Mouse (Mus musculus) ovary, postnatal 14 days (tissue): Measurements from ENCODE around the gene Spryd4.
"Not testable (repeated sequence)": the region's sequence is repeated elsewhere in the genome, so short reads cannot be mapped to it uniquely, and the experiment has no call there.

Source experiments
- DNase-seq: peaks from one replicate; pipeline ENCODE4 v3.0.0; 2022; ENCODE audit warnings: low spot score

The Spryd4 gene

DNA sequence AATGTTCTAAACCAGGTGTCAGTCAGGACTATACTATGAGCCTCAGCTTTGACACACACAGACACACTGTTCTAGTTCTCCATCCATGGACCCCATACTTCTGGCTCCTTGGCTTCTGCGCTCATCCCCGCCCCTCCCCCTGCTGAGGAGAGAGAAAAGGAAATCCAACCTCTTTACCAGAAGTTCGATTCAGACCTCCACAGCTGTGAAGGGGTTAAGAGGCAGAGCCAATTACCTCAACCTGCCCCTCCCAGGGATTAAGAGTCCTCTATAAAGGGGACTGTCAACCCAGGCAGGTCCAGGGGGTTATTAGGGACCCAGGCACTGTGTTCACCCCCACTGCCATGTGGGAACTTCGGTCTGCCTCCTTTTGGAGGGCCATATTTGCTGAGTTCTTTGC, 13.9 kb upstream of the Spryd4 start, which contains the start of gene Mip:
Gene Mip (plus strand): TSS at position 301 of the 400 bp plus-strand sequence.
- no peak for DNase-seq

DNA sequence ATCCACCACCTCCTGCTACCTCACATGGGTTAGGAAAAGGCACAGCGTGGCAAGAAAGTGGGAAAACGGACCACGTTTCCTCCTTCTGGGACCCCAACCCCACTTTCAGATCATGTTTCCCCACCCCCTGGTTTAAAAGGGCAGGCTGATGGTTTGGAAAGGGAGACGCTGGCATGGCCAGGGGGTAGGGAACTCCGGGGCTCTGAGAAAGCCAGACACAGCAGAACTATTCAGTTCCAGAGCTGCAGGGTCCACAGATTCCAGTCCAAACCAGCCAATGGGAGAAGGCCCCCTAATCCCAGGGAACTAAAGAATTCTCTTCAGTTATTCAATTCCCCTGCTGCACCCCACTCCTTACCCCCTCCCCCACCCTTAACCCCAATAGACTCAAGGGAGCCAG, 13.5 kb upstream of the Spryd4 start:
- no peak for DNase-seq

DNA sequence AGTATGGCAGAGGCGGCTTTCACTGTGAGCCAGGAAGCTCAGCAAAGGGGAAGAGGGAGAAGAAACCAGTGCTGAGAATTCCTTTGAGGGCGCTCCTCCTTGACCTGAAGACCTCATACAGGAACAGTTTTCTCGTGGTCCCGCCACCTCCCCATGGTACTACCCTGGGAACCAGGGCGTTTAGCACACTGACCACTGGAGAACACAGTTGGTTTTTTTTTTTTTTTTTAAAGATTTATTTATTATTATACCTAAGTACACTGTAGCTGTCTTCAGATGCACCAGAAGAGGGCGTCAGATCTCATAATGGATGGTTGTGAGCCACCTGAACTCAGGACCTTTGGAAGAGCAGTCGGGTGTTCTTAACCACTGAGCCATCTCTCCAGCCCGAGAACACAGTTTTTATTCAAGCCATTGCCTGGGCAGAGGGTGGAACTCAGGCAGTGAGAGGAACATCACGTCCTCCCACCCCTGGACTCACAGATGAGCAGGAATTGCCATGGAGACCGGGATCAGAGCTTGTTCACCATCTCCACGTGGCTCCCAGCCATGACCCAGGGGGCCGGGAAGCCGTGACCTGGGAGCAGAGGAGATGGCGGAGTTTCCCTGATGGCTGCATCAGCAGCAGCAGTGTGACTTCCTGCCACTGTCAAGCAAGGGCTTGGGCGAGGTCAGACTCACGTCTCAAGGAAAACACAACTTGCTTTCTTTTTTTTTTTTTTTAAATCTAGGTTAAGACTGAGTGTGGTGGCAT, 10.1 kb upstream of the Spryd4 start:
- DNase-seq = no peak

GRCm38 (mm10) chr10:128218387-128219117, 6.9 kb upstream of the Spryd4 start:
- DNase-seq = no peak

DNA sequence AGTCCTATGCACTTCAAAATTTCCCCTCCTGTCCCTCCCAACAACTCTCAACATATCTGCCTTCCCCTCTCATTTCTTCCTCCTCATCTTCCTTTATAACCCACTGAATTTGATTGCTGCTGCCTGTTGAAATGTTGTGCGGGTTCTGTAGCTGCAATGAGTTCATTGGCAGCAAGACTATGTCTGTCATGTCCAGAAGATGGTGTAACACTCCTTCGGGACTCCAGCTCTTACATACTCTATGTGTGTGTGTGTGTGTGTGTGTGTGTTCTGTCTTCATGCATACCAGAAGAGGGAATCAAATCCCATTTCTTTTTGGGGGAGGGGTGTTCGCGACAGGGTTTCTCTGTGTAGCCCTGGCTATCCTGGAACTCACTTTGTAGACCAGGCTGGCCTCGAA, 3.4 kb upstream of the Spryd4 start:
- no peak for DNase-seq

DNA sequence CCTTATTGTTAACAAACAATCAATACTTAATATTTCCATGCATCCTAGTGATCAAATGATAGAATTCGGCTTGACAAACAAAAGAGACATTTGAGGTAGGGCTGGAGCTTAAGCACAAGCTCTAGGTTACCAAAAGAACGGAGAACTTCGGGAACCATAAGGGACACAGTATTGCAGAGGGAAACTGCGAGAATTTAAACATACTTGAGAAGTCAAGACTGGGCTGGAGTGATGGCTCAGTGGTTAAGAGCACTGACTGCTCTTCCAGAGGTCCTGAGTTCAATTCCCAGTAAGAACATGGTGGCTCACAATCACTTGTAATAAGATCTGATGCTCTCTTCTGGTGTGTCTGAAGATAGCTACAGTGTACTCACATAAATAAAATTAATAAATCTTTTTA, 2.5 kb upstream of the Spryd4 start:
- not testable (repeated sequence) for DNase-seq

DNA sequence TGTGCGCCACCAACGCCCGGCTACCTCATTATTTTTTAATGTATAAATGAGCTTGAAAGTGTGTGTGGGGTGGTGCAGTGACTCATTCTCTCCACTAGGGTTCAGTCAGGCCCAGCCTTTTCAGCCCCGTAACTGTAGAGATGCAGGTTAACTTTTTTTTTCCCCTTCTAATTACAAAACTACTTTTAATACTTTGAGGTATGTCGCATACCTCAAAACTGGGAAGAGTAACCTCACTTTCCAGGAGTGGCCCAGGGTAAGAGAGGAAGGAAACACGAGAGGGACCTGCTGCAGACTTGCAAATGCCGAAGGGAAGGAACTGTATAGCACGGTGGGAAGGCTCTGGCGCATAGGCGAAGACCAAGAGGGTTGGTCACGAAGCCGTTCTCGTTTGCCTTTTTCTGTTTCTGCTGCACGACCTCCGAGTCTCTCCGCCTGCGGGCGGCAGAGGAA, 1.3 kb upstream of the Spryd4 start:
- DNase-seq = peak; percentile 46

GRCm38 (mm10) chr10:128212148-128212547, 541 bp upstream of the Spryd4 start:
- no peak for DNase-seq

DNA sequence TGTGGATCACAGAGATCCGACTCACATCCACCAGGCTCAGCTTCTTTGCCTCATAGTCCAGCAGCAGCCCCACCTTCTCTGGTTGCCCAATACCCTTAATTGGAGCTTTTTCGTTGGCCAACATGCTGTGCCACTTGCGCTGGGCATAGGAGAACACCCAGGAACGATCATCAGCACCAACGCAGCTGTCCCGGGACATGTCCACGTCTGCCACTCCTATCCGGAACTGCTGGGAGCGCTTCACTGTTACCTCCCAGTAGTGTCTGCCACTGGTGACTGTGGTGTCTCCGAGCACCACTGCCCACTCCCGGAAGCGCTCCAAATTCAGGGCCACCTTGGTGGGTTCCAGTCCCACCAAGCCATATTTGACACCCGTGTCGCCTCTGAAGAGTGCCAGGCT, 653 bp downstream of the Spryd4 start:
- DNase-seq = no peak

- no peak for DNase-seq
These were observed 1.5 kb downstream of the Spryd4 start for GRCm38 (mm10) chr10:128210131-128210530.

DNA sequence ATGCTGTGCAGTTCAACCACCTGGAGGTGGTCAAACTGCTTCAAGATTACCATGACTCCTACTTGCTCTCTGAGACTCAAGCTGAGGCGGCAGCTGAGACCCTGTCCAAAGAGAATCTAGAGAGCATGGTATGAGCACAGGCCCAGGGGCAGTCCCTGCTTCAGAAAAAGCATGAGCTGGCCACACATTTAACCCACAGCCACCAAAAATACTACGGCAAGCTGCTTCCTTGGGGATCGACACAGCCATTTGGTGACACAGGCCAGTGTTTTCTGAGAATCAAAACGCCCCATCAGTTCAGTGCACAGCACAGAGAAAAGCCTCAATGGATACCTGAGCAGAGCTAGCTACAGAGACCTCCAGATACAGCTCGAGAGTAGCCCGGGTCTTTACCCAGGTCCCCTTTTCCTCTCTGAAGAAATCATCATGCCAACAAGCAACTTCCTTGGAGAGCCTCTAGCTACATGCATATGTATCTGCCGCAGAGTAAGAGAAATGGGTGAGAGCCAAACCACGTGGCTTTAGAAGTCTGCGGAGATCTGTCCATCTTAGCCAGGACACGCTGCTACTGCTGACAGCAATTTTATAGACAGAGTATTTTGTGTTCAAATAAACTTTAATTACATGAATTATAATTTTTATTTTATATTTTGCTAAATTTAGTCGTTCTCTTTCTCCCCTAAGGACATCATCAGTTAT, 2.1 kb downstream of the Spryd4 start:
- no peak for DNase-seq

GRCm38 (mm10) chr10:128208326-128208725, 3.3 kb downstream of the Spryd4 start:
- DNase-seq = no peak

DNA sequence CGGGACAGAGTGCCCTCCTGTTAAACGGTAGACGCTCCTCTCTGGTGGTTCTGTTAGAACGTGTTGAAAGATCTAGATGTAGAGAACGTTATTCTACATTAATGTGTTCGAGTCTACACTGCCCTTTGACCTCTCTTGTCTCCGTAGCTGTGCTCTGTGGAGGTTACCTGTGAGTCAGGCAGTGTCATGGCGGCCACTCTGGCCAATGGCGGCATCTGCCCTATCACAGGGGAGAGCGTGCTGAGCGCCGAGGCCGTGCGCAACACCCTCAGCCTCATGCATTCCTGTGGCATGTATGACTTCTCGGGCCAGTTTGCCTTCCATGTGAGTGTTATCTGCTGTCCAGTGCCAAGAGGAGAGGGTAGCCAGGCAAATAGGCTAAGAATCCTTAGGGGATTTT, 6.7 kb downstream of the Spryd4 start:
- no peak for DNase-seq

GRCm38 (mm10) chr10:128201856-128202255, 9.8 kb downstream of the Spryd4 start:
- DNase-seq = no peak

DNA sequence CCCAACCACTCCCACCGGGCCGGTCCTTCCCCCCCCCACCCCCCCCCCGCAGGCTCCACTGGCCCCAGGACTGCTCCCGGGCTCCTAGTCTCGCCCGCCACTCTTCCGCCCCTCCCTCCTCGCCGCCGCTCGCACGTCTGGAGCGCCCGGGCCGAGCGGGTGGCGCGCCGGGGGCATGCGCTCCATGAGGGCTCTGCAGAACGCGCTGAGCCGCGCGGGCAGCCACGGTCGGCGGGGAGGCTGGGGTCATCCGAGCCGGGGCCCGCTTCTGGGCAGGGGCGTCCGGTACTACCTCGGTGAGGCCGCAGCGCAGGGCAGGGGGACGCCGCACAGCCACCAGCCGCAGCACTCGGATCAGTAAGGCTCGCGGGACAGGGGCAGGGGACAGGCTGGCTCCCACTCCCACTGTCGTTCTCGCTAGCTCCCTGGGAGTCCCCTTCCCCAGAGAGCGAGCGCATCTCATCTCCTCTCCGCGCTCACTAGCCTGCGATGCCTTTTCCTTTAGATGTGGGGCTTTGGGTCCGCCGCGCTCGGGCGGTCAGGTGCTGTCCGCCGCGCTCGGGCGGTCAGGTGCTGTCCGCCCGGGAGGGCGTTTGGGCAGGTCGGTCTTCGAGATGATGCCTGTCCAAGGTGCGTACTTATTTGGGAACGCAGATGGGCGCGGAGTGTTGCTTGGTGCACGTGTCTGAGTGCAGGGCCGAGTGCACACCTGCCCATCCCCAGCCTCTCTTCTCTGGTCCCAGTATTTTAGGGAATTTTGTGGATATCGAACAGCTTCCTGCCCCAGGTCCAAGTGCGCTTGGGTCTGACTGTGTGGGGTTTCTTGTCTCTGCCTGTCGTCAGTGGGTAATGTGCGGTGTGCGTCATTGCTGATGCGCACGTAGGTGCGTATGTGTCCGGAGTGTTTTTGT, 16.8 kb downstream of the Spryd4 start:
- DNase-seq = no peak

DNA sequence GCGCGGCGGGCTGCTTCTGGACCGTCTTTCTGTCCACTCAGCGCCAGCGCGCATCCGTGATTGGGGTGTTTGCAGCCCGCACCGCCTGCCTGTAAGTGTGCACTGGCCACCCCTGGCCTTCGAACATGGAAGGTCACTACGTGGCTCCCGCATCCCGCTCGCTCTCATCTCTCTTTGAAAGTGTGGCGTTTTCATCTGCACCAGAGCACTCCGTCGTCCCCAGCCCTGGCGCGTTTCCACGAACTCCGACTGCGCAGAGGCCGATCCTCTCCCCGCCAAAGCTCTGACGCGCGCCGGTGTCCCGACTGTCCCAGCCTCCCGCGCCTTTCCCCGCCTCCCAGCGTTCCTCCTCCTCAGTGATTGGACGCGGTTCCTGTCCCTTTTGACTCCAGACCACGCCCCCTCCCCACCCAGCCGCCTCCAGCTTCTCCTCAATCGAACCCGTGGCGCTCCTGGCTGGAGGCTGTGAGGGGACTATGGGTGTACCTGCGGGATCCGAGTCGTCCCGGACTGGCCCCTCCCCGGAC, 17.5 kb downstream of the Spryd4 start, which contains the start of gene Gls2:
Gene Gls2 (plus strand): TSS at position 434 of the 527 bp plus-strand sequence.
- peak; percentile 92 for DNase-seq

DNA sequence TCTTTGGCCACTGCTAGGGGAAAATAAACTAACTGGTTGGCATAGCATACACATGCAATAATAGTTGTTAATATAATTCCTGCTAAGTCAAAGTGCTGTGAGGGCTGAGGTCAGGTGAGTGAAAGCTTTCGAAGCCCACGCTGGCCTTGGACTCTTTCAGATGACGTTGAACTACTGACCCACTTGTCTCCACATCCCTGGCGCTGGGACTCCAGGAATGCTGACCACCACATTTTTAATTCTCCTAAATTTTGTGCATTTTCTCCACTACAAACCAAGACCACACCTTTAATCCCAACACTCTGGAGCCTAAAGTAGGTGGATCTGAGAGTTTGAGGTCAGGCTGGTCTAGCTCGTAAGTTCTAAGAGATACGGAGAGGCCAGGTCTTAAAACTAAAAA, 18.5 kb downstream of the Spryd4 start:
- DNase-seq = no peak

GRCm38 (mm10) chr10:128192030-128192766, 19.4 kb downstream of the Spryd4 start:
- DNase-seq = not testable (repeated sequence)

DNA sequence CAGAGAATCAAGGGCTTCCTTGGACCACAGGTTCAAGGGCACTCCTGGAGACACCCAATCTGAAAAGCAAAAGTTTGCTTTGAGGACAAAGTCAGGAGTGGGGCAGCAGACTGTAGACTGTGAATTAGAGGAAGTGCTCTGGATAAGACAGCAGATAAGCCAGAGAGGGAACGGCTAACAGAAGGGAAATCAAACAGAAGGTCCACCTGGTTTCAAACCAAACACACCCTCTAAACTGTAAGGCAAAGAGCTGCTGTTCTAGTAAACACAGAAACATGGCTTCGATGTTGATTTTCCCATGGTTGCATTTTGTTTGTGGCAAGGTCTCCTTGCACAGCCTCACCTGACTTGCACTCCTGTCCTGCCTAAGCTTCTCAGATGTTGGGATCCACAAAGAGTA, 20.1 kb downstream of the Spryd4 start:
- no peak for DNase-seq

DNA sequence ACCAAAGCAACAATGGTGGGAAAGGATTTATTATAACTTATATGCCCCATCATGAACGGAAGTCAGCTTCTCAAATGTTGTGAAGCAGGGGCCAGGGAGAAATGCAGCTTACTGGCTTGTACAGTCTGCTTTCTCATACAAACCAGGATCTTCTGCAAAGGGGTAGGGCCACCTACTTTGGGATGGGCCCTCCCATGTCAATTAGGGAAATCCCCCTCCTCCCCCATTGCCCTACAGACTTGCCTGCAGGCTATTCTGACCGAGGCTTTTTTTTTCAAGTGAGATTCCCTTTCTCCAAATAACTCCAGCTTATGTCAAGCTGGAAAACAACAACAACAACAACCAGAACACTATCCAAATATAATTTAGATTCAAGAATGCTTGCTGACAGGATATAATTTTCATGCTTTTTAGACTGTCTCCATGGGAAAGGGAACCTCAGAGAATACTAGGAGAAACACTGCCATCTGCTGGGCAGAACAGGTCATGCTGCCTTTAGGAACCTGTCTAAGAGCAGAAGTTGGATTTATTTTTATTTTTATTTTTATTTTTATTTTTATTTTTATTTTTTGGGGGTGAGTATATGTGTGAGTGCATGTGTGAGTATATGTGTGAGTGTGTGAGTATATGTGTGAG, 23.2 kb downstream of the Spryd4 start:
- peak; percentile 75 for DNase-seq
